Mouse (Mus musculus): ENCODE results near the gene Mrgpra9.
"Not testable (repeated sequence)": the region's sequence is repeated elsewhere in the genome, so short reads cannot be mapped to it uniquely, and the experiment has no call there.

Mrgpra9 gene

DNA sequence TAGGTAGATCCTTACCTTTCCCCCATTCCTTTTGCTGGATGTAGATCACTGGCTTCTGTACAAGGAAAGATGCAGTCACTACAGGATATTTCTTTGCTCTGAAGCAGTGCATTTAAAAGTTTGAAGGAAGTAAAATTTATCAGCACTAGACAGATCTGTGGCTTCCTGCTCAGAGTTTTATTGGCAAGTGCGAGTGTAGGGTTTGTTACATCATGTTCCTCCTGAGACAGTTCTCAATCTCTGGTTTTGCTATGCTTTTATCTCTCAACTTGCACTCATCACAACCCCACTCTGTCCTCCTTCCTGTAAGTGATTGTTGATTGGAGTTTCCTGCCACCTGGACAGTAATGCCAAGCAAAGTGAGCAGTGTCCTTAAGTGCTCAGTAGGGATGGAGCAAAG, at the start of gene Mrgpra9:
TSS of gene Mrgpra9 (minus strand) at position 79 of the 400 bp plus-strand sequence.
- no peak for DNase-seq

DNA sequence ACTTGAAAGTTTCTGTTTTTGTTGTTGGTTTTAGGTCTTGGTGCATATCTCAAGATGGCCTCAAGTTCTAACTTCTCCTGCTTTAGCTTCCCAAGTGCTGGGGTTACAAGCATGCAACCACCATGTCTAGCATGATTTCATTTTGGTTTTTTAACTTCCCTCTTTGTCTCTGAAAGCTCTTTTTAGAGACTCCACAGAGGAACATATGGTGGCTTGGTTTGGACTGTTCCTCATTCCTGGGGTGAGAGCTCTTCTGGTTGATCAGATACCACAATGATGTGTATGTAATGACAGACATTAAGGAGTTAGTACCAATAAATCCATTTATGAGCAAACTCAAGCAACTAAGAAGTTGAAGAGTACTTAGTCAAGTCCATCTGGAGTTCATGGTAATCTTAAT, 47.0 kb upstream of the Mrgpra9 start:
- DNase-seq, result not testable (repeated sequence)

DNA sequence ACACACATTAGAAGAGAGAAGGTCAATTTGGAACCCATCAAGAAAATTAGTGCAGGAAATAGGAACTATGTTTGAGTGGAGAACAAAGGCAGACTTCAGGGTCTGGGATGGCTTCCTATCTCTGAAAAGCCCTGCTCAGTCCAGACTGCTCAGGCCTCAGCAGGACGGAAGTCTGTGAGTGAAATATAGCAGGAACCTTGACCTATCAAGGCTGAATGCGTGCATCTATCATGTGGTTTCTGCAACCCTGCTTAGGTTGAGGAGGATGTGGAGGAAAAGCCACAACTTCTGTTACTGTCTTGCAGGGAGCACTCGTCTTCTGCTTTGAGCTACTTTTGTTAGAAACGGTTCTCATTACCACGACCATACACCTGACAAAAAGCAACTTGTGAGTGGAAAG, 18.9 kb upstream of the Mrgpra9 start:
- DNase-seq, result not testable (repeated sequence)

DNA sequence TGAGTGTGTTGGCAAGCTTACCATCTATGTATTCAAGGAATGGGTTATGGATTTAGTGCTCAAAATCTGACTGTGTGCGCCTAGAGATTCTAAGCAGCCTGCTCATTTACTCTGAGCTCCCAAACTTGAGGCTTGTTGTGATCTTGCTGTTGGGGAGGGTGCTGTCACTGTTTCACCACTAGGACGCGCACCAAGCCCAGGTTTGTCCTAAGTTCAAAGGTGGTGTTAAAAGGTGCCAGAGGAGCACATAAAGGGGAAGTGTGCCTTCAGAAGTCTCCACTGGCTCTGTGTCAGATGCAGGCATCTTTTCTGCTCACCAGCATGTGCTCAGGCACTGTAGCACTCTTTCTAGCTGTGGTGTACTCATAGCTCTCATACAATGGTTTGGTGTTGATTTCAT, 8.0 kb downstream of the Mrgpra9 start:
- DNase-seq, result peak; percentile 58 to 63

DNA sequence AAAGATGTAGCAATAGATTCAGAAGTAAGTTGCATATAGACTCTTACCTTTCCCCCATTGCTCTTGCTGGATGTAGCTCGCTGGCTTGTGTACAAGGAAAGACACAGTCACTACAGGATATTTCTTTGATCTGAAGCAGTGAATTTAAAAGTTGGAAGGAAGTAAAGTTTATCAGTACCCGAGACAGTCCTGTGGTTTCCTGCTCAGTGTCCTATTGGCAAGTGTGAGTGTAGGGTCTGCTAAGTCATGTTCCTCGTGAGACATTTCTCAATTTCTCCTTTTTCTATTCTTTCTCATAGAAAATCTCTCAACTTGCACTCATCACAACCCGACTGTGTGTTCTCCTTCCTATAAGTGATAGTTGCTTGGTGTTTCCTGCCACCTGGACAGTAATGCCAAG, 47.8 kb downstream of the Mrgpra9 start, which contains the start of gene Mrgpra6:
TSS of gene Mrgpra6 (minus strand) at position 91 of the 400 bp plus-strand sequence.
- DNase-seq, result no peak

DNA sequence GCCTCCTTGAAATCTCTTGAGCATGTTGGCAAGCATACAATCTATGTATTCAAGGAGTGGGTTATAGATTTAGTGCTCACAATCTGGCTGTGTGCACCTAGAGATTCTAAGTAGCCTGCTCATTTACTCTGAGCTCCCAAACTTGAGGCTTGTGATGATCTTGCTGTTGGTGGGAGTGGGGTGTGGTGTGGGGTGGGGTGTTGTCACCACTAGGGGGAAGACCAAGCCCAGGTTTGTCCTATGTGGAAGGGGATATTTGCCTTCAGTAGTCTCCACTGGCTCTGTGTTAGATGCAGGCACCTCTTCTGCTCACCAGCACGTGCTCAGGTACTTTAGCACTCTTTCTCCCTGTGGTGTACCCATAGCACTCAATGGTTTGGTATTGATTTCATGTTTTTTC, 57.4 kb downstream of the Mrgpra9 start:
- DNase-seq, result peak in 1 of 2 experiments; percentile 5

Data from B cell, adult 2 months (primary cell).